Mouse (Mus musculus) megakaryocyte, embryonic 14.5 days (primary cell): ENCODE results near the gene D2hgdh. TPM values are rescaled to one million over a fixed set of nuclear protein-coding genes. Genes with fewer than 3 reads are reported as not detected.
A peak's percentile ranks its signal among the peaks of the same experiment; 100 is the strongest.
"Not testable (repeated sequence)": the region's sequence is repeated elsewhere in the genome, so short reads cannot be mapped to it uniquely, and the experiment has no call there.

Experiments
- H3K27me3 ChIP-seq: replicated peaks from 2 replicates; pipeline ENCODE3; 2012; ENCODE audit warnings: inconsistent platforms
- H3K36me3 ChIP-seq: replicated peaks from 2 replicates; pipeline ENCODE3; 2012; ENCODE audit warnings: low read length, inconsistent platforms, mixed read lengths
- H3K4me1 ChIP-seq: 2 replicates; pipeline ENCODE4 v1.6.1; 2012; ENCODE audit warnings: inconsistent platforms
- H3K4me3 ChIP-seq: replicated peaks from 2 replicates; pipeline ENCODE3; 2012; ENCODE audit warnings: moderate library complexity, mild to moderate bottlenecking, inconsistent platforms
- H3K9me3 ChIP-seq: 2 replicates; pipeline ENCODE4 v1.6.1; 2012; ENCODE audit warnings: inconsistent platforms
- FLI1 ChIP-seq: IDR thresholded peaks from 2 replicates; pipeline ENCODE4 v1.6.1; 2012; ENCODE audit warnings: low read length, inconsistent platforms, mixed read lengths
- GATA1 ChIP-seq: IDR thresholded peaks from 3 replicates; pipeline ENCODE4 v1.6.1; 2012; ENCODE audit warnings: mixed read lengths, low read length, inconsistent platforms, borderline replicate concordance
- polyA plus RNA-seq: library from polyadenylated mRNA; stranded (reverse); fragments of >175 nt; gene quantifications from 2 replicates; pipeline ENCODE4 v1.2.3, GENCODE M21; 2012; ENCODE audit warnings: low replicate concordance; ENCODE audit not compliant: insufficient read depth

The D2hgdh gene
- polyA plus RNA-seq, 1 experiment: 0.55 TPM

- H3K9me3 ChIP-seq: no peaks in the 10 kb centered on the region
- H3K4me3 ChIP-seq: peak overlapping the region; percentile 99
- no peaks in the 10 kb centered on the region for H3K27me3 ChIP-seq
- H3K4me1 ChIP-seq: peaks cover 37% of the 10 kb centered on the region
- H3K36me3 ChIP-seq: peaks cover 27% of the 10 kb centered on the region
- no peak for TF ChIP-seq FLI1
- no peak for TF ChIP-seq GATA1
Observed at GRCm38 (mm10) chr1:93826540-93826835, 1.8 kb downstream of the D2hgdh start.

DNA sequence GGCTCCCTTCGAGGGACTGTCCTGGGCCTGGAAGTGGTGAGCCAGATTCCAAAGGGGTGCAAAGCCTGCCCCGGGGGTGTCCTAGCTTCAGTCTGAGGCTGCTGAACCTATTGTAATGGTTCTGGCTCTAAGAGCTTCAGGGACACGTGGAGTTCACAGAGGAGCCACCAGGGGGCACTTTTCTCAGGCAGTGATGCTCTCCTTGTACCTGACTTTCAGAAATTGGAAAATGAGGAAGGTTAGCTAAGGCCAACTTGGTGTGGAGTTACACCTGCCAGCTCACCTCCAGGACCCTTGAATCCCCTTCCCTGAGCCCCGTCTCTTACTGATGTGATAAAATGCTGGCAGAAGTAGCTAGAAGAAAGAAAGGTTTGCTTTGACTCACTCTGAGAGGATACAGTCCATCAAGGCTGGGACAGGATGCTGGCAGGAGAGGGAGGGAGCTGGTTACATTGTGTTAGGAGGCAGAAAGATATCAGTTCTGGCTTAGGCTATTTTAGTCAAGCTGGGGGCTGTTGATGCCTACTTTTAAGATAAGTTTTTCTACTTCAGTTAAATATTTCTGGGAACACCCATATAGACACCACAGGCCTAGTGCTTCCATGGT is 8.1 kb downstream of the D2hgdh start:
- not testable (repeated sequence) for H3K4me3 ChIP-seq, H3K9me3 ChIP-seq, H3K27me3 ChIP-seq
- Histone ChIP-seq H3K4me1 (peaks cover 15% of the 10 kb centered on the region), H3K36me3 (peaks cover 46% of the 10 kb centered on the region)

DNA sequence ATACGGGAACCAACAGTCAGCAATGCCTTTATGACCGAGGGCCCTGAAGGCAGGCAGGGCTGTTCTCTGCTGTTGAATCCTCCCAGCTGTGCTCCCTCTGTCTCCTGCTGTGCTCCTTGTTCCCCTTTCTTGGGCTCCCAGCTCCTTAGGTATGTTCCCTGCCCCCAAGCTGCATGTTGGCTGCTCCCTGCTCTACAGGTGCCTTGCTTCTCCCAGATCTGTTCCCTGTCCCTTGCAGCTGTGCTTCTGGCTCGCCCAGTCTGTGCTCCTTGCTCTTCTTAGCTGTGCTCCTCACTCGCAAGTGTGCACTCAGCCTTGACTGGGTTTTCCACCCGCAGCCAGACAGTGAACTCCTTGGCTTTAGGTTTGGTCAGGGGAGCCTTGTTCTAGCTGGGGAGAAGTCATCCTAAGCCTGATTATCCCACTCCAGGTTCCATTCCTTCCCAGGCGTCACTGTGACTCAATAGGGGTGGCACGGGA is 10.0 kb downstream of the D2hgdh start:
- H3K36me3 ChIP-seq: peaks cover 43% of the 10 kb centered on the region
- no peak for TF ChIP-seq GATA1
- TF ChIP-seq FLI1: no peak

DNA sequence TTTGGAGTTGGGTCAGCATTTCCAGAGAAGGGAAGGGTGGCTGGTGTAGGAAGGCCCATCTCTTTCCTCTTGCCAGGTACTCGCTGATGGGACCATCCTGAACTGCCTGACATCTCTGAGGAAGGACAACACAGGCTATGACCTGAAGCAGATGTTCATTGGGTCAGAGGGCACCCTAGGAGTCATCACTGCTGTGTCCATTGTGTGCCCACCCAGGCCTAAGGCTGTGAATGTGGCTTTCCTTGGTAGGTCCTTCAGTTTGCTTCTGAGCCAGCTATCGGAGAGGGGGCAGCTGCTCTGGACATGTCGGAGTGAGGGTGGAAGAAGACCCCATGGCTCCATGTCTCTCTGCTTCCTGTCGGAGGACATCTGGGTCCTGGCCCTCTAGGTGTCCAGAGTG is 10.5 kb downstream of the D2hgdh start:
- Histone ChIP-seq H3K4me1 (peaks cover 17% of the 10 kb centered on the region), H3K27me3 (no peaks in the 10 kb centered on the region), H3K9me3 (no peaks in the 10 kb centered on the region), H3K36me3 (peaks cover 39% of the 10 kb centered on the region), H3K4me3 (no peak overlapping the region)
- TF ChIP-seq GATA1: no peak
- TF ChIP-seq FLI1: no peak

More for the DNA sequence above, 10.0 kb downstream of the D2hgdh start:
- Histone ChIP-seq H3K4me1 (peaks cover 17% of the 10 kb centered on the region), H3K9me3 (no peaks in the 10 kb centered on the region), H3K4me3 (no peak overlapping the region), H3K27me3 (no peaks in the 10 kb centered on the region)

GRCm38 (mm10) chr1:93835876-93836531 is 11.3 kb downstream of the D2hgdh start:
- peaks cover 17% of the 10 kb centered on the region for H3K4me1 ChIP-seq
- H3K27me3 ChIP-seq: no peaks in the 10 kb centered on the region

DNA sequence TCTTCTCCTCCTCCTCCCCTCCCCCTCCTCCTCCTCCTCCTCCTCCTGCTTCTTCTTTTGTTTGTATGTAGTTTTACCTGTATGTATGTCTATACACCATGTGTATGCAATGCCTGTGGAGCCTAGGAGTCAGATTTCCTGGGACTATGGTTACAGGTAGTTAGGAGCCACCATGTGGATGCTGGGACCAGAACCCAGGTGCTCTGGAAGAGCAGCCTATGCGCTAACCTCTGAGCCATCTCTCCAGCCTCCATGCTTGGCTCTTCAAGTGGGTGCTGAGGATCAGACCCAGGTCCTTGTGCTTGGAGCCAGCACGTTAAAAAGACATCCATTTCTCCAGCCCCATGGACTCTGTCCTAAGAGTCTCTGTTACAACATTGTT is 11.8 kb downstream of the D2hgdh start:
- TF ChIP-seq GATA1: no peak
- TF ChIP-seq FLI1: no peak
- no peak overlapping the region for H3K4me3 ChIP-seq
- H3K9me3 ChIP-seq: no peaks in the 10 kb centered on the region

More at GRCm38 (mm10) chr1:93835876-93836531, 11.3 kb downstream of the D2hgdh start:
- peaks cover 39% of the 10 kb centered on the region for H3K36me3 ChIP-seq
- TF ChIP-seq FLI1: no peak
- TF ChIP-seq GATA1: no peak
- no peak overlapping the region for H3K4me3 ChIP-seq
- no peaks in the 10 kb centered on the region for H3K9me3 ChIP-seq

GRCm38 (mm10) chr1:93837335-93837734 is 12.6 kb downstream of the D2hgdh start:
- peaks cover 39% of the 10 kb centered on the region for H3K36me3 ChIP-seq
- peaks cover 17% of the 10 kb centered on the region for H3K4me1 ChIP-seq
- H3K27me3 ChIP-seq: no peaks in the 10 kb centered on the region
- H3K4me3 ChIP-seq: no peak overlapping the region
- no peaks in the 10 kb centered on the region for H3K9me3 ChIP-seq
- TF ChIP-seq FLI1: no peak
- TF ChIP-seq GATA1: no peak

More for the DNA sequence above, 11.8 kb downstream of the D2hgdh start:
- H3K4me1 ChIP-seq: peaks cover 17% of the 10 kb centered on the region
- no peaks in the 10 kb centered on the region for H3K27me3 ChIP-seq
- H3K36me3 ChIP-seq: peaks cover 39% of the 10 kb centered on the region

GRCm38 (mm10) chr1:93838569-93838968 is 13.9 kb downstream of the D2hgdh start:
- Histone ChIP-seq H3K36me3 (peaks cover 39% of the 10 kb centered on the region), H3K4me1 (peaks cover 13% of the 10 kb centered on the region)
- not testable (repeated sequence) for H3K9me3 ChIP-seq, H3K4me3 ChIP-seq, H3K27me3 ChIP-seq

DNA sequence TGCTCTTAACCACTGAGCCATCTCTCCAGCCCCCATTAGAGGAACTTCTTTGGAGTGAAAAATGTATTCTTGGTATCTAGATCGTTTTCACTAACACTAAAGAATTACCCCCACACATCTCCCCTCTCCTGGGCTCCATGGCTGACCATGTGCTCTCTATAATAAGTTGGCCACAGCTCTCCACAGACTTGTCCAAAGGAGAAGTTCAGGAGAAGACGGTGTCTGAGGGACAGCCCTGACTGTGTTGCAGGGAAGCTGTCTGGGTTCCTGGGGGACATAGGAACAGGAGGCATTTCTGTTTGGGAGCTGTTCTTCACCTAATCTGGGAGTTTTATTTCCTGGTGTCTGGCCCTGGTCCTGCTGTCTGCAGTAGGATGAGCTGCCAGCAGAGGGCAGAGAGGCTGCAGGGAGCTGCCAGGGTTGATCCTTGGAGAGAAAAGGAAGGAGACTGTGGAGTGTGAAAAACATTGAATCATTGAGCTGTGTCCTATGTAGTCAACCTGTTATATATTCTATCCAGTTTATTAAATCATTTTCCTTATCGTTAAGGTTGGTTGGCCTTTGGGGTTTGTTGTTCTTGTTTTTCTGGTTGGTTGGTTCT is 21.2 kb downstream of the D2hgdh start:
- H3K27me3 ChIP-seq, H3K36me3 ChIP-seq, H3K4me3 ChIP-seq, H3K4me1 ChIP-seq, H3K9me3 ChIP-seq: not testable (repeated sequence)

- H3K4me3 ChIP-seq, H3K27me3 ChIP-seq, H3K4me1 ChIP-seq, H3K36me3 ChIP-seq, H3K9me3 ChIP-seq: not testable (repeated sequence)
Observed at GRCm38 (mm10) chr1:93855790-93856189, 31.1 kb downstream of the D2hgdh start.

GRCm38 (mm10) chr1:93857370-93857769 is 32.7 kb downstream of the D2hgdh start:
- no peaks in the 10 kb centered on the region for H3K9me3 ChIP-seq
- no peaks in the 10 kb centered on the region for H3K4me1 ChIP-seq
- H3K4me3 ChIP-seq: no peak overlapping the region
- no peak for TF ChIP-seq FLI1
- TF ChIP-seq GATA1: no peak
- no peaks in the 10 kb centered on the region for H3K27me3 ChIP-seq
- H3K36me3 ChIP-seq: no peaks in the 10 kb centered on the region
